Mouse (Mus musculus): ENCODE data around the gene Tpd52l2. TPM values are rescaled to one million over a fixed set of nuclear protein-coding genes. Genes with fewer than 3 reads are reported as not detected.

Gene Tpd52l2
- polyA plus RNA-seq, 1 experiment from 2014 or later = 149 TPM

DNA sequence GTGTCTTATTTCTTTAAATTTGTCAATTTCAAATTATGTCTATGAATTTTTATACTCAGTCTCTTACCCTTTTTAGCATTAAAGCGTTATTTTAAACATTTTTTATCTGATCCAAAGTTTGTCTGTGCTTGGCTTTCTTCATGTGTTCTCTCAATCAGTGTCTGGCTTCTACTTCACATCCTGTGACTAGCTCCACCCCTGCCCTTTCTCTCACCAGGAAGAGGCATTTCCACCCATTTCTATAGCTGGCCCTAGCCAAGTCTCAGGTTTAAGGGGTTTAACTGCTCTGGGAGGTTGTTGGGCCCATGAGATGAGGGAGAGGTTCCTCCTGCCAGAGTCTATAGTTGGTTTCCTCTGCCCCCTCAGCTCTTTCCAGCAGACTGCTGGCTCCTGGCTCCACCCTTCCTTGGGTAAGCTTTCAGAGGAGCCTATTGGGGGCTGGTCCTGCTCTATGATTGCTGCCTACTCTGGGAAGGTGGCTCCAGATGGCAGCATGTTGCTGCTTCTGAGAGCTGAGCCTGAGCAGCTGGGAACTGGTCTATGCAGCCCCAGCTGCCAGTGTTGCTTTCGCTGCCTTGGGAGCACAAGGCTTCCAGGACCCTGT, 40.6 kb downstream of the Tpd52l2 start:
- H3K9ac ChIP-seq (ENCODE audit: low read depth, low read length) = no peak overlapping the region
- 0 out of 2 replicates have a peak overlapping the region, but pooled peaks have one; percentile 6 for H3K27ac ChIP-seq (ENCODE audit: low read depth, low read length)
- H3K4me3 ChIP-seq (ENCODE audit: low read depth, low read length) = no peak overlapping the region
- peak; percentile 74 for ATAC-seq (replicated peaks; ENCODE audit: low FRiP score)
- H3K4me1 ChIP-seq (replicated peaks; ENCODE audit: control insufficient read depth, insufficient read depth, low read length) = peaks cover 13% of the 10 kb centered on the region
- H3K4me2 ChIP-seq = peak overlapping the region; percentile 23
- no peaks in the 10 kb centered on the region for H3K9me3 ChIP-seq (ENCODE audit: control insufficient read depth, low read length)
- no peaks in the 10 kb centered on the region for H3K27me3 ChIP-seq (replicated peaks; ENCODE audit: control insufficient read depth, insufficient read depth, low read length)
- 91% methylated on average over 2 of the region's 2 CpGs for WGBS
- H3K36me3 ChIP-seq (ENCODE audit: control insufficient read depth, insufficient read depth, low read length) = peaks cover 2% of the 10 kb centered on the region
- DNase-seq (ENCODE audit: low spot score) = no peak

DNA sequence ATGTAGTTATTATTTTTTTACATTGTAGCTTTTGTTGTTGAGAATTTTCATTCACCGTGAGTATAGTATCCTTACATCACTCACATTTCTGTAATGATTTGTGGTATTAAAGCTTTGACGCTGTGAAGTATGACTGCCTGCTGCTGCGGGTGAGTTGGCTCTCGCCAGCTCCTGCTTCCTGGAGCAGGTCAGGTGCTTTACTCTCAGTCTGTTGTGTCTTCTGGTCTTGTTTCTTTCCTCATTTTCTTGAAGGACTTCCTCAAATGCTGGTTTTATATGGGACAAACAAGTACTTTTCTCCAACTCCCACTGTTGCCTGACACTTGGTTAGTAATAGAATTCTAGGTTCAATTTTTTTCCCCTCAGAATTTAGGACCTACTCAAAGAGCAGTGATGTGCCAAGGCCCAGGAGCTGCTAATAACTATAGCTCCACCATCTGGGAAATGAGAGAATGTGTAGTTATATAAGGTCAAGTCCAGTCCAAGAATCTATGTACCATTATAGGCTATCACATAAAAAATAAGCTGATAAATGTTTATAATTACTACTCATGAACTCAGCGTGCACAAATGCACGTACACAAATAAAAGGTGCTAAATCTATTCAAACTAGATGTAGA, 44.9 kb downstream of the Tpd52l2 start:
- Histone ChIP-seq H3K27ac (ENCODE audit: low read depth, low read length) (no peak overlapping the region), H3K36me3 (ENCODE audit: control insufficient read depth, insufficient read depth, low read length) (peaks cover 7% of the 10 kb centered on the region), H3K9ac (ENCODE audit: low read depth, low read length) (no peak overlapping the region), H3K4me3 (ENCODE audit: low read depth, low read length) (no peak overlapping the region), H3K9me3 (ENCODE audit: control insufficient read depth, low read length) (no peaks in the 10 kb centered on the region), H3K4me1 (replicated peaks; ENCODE audit: control insufficient read depth, insufficient read depth, low read length) (peaks cover 22% of the 10 kb centered on the region), H3K4me2 (no peak overlapping the region), H3K27me3 (replicated peaks; ENCODE audit: control insufficient read depth, insufficient read depth, low read length) (no peaks in the 10 kb centered on the region)
- no peak for DNase-seq (ENCODE audit: low spot score)
- ATAC-seq (replicated peaks; ENCODE audit: low FRiP score) = no peak
- 87% methylated on average over 6 of the region's 6 CpGs for WGBS

DNA sequence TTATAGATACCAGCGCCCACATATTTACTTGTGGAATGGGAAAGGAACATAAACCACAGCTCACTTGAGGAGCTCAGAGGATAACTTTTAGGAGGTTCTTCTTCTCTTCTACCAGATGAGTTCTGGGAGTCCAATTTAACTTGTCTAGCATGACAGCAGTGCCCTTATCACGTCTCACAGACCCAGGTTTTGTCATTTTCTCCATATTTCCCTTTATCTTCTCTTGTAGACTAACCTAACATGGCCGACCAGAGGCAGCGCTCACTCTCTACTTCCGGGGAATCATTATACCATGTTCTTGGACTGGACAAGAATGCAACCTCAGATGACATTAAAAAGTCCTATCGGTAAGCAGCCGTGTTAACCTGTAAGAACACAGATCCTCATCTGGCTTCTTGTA, 49.2 kb downstream of the Tpd52l2 start:
- Histone ChIP-seq H3K27ac (ENCODE audit: low read depth, low read length) (peak overlapping the region; percentile 64; the same call in 1 of the 2 replicates), H3K27me3 (replicated peaks; ENCODE audit: control insufficient read depth, insufficient read depth, low read length) (no peaks in the 10 kb centered on the region), H3K4me2 (peak overlapping the region; percentile 26), H3K9ac (ENCODE audit: low read depth, low read length) (no peak overlapping the region), H3K9me3 (ENCODE audit: control insufficient read depth, low read length) (no peaks in the 10 kb centered on the region), H3K4me3 (ENCODE audit: low read depth, low read length) (no peak overlapping the region), H3K36me3 (ENCODE audit: control insufficient read depth, insufficient read depth, low read length) (peaks cover 39% of the 10 kb centered on the region), H3K4me1 (replicated peaks; ENCODE audit: control insufficient read depth, insufficient read depth, low read length) (peaks cover 19% of the 10 kb centered on the region)
- ATAC-seq (replicated peaks; ENCODE audit: low FRiP score) (peak; percentile 82), DNase-seq (ENCODE audit: low spot score) (no peak)
- WGBS = 62% methylated on average over 7 of the region's 7 CpGs

DNA sequence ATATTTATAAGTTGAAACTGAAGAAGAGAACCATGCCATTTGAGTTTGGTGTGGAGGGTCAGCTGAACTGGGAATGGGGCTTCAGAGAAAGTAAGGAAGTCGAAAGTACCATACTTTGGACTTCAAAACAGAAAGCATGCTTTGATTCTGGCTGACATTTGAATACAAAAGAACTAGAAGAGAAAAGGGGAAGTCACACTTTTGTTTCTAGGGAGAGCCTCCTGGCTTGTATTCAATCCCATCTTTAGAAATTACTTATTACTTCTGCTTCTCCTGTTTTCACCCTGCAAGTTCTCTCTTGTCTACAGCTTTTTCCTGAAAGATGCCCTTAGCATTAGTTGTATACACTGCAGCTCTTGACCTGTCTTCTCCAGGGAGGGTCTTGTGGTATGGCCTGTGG, 51.3 kb downstream of the Tpd52l2 start:
- Histone ChIP-seq H3K9ac (ENCODE audit: low read depth, low read length) (no peak overlapping the region), H3K27me3 (replicated peaks; ENCODE audit: control insufficient read depth, insufficient read depth, low read length) (no peaks in the 10 kb centered on the region), H3K27ac (ENCODE audit: low read depth, low read length) (no peak overlapping the region), H3K4me1 (replicated peaks; ENCODE audit: control insufficient read depth, insufficient read depth, low read length) (peaks cover 19% of the 10 kb centered on the region), H3K4me3 (ENCODE audit: low read depth, low read length) (no peak overlapping the region), H3K9me3 (ENCODE audit: control insufficient read depth, low read length) (no peaks in the 10 kb centered on the region), H3K36me3 (ENCODE audit: control insufficient read depth, insufficient read depth, low read length) (peaks cover 45% of the 10 kb centered on the region), H3K4me2 (no peak overlapping the region)
- DNase-seq (ENCODE audit: low spot score) = no peak
- ATAC-seq (replicated peaks; ENCODE audit: low FRiP score) = no peak
- 68% methylated on average over 1 of the region's 1 CpGs for WGBS

DNA sequence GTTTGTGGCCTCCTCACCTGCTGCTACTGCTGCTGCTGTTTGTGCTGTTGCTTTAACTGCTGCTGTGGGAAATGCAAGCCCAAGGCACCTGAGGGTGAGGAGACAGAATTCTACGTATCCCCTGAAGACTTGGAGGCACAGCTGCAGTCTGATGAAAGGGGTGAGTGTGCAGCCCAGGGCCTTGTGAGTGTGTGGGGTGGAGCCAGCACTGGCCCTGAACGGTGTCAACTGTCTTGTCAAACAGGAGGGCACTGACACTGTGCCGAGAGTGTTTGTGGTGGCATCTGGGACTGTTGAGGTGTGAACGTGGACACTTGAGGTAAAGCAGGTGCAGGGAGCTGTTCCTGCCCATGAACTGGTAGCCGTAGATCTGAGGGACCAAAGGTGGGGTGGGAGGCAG, 51.7 kb downstream of the Tpd52l2 start:
- ATAC-seq (replicated peaks; ENCODE audit: low FRiP score) (no peak), DNase-seq (ENCODE audit: low spot score) (no peak)
- H3K4me1 ChIP-seq (replicated peaks; ENCODE audit: control insufficient read depth, insufficient read depth, low read length) = peaks cover 19% of the 10 kb centered on the region
- WGBS = 87% methylated on average over 5 of the region's 5 CpGs
- no peak overlapping the region for H3K9ac ChIP-seq (ENCODE audit: low read depth, low read length)
- H3K4me3 ChIP-seq (ENCODE audit: low read depth, low read length) = no peak overlapping the region
- no peaks in the 10 kb centered on the region for H3K9me3 ChIP-seq (ENCODE audit: control insufficient read depth, low read length)
- no peak overlapping the region for H3K27ac ChIP-seq (ENCODE audit: low read depth, low read length)
- H3K27me3 ChIP-seq (replicated peaks; ENCODE audit: control insufficient read depth, insufficient read depth, low read length) = no peaks in the 10 kb centered on the region
- H3K36me3 ChIP-seq (ENCODE audit: control insufficient read depth, insufficient read depth, low read length) = peaks cover 45% of the 10 kb centered on the region
- H3K4me2 ChIP-seq = no peak overlapping the region

DNA sequence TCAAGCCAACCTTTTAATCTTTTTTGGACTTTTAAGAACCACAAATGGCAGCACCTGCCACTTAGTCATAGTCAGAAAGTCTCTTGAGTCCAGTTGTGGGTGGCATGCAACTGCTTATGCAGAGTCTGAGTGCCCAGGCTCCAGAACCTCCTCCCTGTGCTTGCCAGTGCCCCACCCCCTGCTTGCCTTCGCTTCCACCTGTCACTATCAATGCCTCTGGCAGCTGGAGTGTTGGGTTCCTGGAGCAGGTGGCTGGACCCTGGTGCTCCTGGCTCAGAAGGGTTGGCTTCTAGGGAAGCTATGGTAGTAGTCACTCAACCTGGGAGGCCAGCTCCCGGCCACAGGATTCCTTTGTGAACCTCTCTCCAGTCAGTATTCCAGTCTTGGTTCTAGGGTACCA, 53.3 kb downstream of the Tpd52l2 start:
- Histone ChIP-seq H3K4me1 (replicated peaks; ENCODE audit: control insufficient read depth, insufficient read depth, low read length) (peaks cover 16% of the 10 kb centered on the region), H3K27ac (ENCODE audit: low read depth, low read length) (no peak overlapping the region), H3K27me3 (replicated peaks; ENCODE audit: control insufficient read depth, insufficient read depth, low read length) (no peaks in the 10 kb centered on the region), H3K4me3 (ENCODE audit: low read depth, low read length) (no peak overlapping the region), H3K36me3 (ENCODE audit: control insufficient read depth, insufficient read depth, low read length) (peaks cover 40% of the 10 kb centered on the region), H3K9ac (ENCODE audit: low read depth, low read length) (no peak overlapping the region), H3K4me2 (no peak overlapping the region), H3K9me3 (ENCODE audit: control insufficient read depth, low read length) (no peaks in the 10 kb centered on the region)
- 88% methylated on average over 2 of the region's 2 CpGs for WGBS
- ATAC-seq (replicated peaks; ENCODE audit: low FRiP score) (no peak), DNase-seq (ENCODE audit: low spot score) (no peak)

DNA sequence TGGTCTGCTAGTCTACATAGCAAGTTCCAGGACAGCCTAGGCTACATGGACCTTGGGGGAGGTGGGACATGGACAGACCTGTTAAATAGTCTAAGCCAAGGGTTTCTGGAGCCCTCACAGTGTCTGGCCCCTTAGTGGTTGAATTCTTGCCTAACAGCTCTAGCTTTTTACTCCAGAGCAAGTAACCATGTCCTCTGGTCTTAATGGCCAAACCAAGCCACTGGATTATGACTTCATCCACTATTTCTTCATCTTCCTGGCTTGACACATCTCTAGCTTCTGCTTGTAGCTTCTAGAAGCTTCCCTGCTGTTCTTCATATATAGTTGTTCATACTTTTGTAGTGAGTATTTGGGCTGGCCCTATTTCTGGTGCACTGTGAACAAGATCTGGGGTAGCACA, 56.8 kb downstream of the Tpd52l2 start:
- Histone ChIP-seq H3K4me1 (replicated peaks; ENCODE audit: control insufficient read depth, insufficient read depth, low read length) (no peaks in the 10 kb centered on the region), H3K27me3 (replicated peaks; ENCODE audit: control insufficient read depth, insufficient read depth, low read length) (no peaks in the 10 kb centered on the region), H3K9ac (ENCODE audit: low read depth, low read length) (no peak overlapping the region), H3K9me3 (ENCODE audit: control insufficient read depth, low read length) (no peaks in the 10 kb centered on the region), H3K4me2 (no peak overlapping the region), H3K4me3 (ENCODE audit: low read depth, low read length) (no peak overlapping the region), H3K27ac (ENCODE audit: low read depth, low read length) (no peak overlapping the region), H3K36me3 (ENCODE audit: control insufficient read depth, insufficient read depth, low read length) (peaks cover 26% of the 10 kb centered on the region)
- DNase-seq (ENCODE audit: low spot score) (no peak), ATAC-seq (replicated peaks; ENCODE audit: low FRiP score) (no peak)

DNA sequence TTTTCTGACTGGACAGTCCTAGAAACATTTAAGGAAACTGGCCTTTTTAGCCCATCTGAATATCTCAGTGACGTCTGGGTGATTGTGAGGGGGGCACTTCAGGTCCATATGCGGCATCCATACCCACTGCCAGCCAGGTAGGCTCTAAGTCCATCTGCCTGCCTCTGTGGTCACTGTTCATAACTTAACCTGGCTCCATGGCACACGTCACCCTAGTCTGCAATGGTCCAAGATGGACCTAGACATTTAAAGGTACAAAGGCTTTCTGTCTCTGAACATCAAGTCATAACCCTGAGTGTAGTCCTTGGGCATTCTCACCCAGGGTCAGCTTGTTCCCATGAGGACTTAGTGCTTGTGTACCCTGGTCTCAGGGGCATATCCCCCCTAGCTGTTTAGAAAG, 70.4 kb downstream of the Tpd52l2 start:
- 82% methylated on average over 3 of the region's 3 CpGs for WGBS
- no peak overlapping the region for H3K4me3 ChIP-seq (ENCODE audit: low read depth, low read length)
- no peaks in the 10 kb centered on the region for H3K36me3 ChIP-seq (ENCODE audit: control insufficient read depth, insufficient read depth, low read length)
- H3K9me3 ChIP-seq (ENCODE audit: control insufficient read depth, low read length) = no peaks in the 10 kb centered on the region
- no peak overlapping the region for H3K9ac ChIP-seq (ENCODE audit: low read depth, low read length)
- no peaks in the 10 kb centered on the region for H3K27me3 ChIP-seq (replicated peaks; ENCODE audit: control insufficient read depth, insufficient read depth, low read length)
- ATAC-seq (replicated peaks; ENCODE audit: low FRiP score) = no peak
- peaks cover 14% of the 10 kb centered on the region for H3K4me1 ChIP-seq (replicated peaks; ENCODE audit: control insufficient read depth, insufficient read depth, low read length)
- no peak overlapping the region for H3K27ac ChIP-seq (ENCODE audit: low read depth, low read length)
- H3K4me2 ChIP-seq = no peak overlapping the region
- DNase-seq (ENCODE audit: low spot score) = peak; percentile 23
